Mouse (Mus musculus): ENCODE results near the gene Immp1l. TPM values are rescaled to one million over a fixed set of nuclear protein-coding genes. Genes with fewer than 3 reads are reported as not detected.

The Immp1l gene
- polyA plus RNA-seq, 1 experiment from 2014 or later = 102 TPM

GRCm38 (mm10) chr2:105953862-105954261 is 49.4 kb downstream of the Immp1l start:
- Histone ChIP-seq H3K4me1 (replicated peaks; ENCODE audit: control insufficient read depth, insufficient read depth, low read length) (no peaks in the 10 kb centered on the region), H3K9ac (ENCODE audit: low read depth, low read length) (no peak overlapping the region), H3K27ac (ENCODE audit: low read depth, low read length) (no peak overlapping the region), H3K4me2 (replicated peaks; ENCODE audit: low read depth) (no peak overlapping the region), H3K4me3 (ENCODE audit: low read depth, low read length) (no peak overlapping the region), H3K9me3 (ENCODE audit: control insufficient read depth) (no peaks in the 10 kb centered on the region), H3K36me3 (ENCODE audit: control insufficient read depth, insufficient read depth) (no peaks in the 10 kb centered on the region; the same call in 1 of the 2 replicates), H3K27me3 (replicated peaks; ENCODE audit: control insufficient read depth, insufficient read depth, low read length) (no peaks in the 10 kb centered on the region)
- no peak for ATAC-seq
- TF ChIP-seq CTCF (IDR thresholded peaks at IDR 0.05; ENCODE audit: low read depth) = no peak
- WGBS = 71% methylated on average over 4 of the region's 4 CpGs

DNA sequence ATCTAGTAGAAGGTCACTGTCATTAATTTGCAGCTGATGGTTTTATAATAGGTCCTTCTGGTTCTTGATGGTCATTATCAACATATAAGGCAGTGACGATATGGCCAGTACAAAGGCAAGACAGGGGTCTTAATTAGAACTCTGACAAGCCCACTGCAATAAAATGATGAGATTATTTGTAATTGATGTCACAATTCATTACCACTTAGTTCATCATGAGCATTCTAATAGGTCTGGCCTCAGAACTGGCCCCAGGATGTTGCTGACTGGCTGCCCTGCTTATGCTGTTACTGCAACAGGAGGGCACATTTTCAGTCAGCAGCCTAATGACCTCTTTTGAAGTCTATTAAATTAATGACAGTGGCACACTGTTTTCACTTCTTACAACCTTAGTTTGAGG is 59.0 kb downstream of the Immp1l start:
- Histone ChIP-seq H3K4me3 (ENCODE audit: low read depth, low read length) (no peak overlapping the region), H3K27me3 (replicated peaks; ENCODE audit: control insufficient read depth, insufficient read depth, low read length) (no peaks in the 10 kb centered on the region), H3K4me2 (replicated peaks; ENCODE audit: low read depth) (no peak overlapping the region), H3K9me3 (ENCODE audit: control insufficient read depth) (no peaks in the 10 kb centered on the region), H3K27ac (ENCODE audit: low read depth, low read length) (no peak overlapping the region), H3K36me3 (ENCODE audit: control insufficient read depth, insufficient read depth) (0 out of 2 replicates have a peak, but pooled peaks cover 3% of the 10 kb centered on the region), H3K4me1 (replicated peaks; ENCODE audit: control insufficient read depth, insufficient read depth, low read length) (no peaks in the 10 kb centered on the region), H3K9ac (ENCODE audit: low read depth, low read length) (no peak overlapping the region)
- WGBS = 86% methylated on average over 1 of the region's 1 CpGs
- no peak for TF ChIP-seq CTCF (IDR thresholded peaks at IDR 0.05; ENCODE audit: low read depth)
- no peak for ATAC-seq

DNA sequence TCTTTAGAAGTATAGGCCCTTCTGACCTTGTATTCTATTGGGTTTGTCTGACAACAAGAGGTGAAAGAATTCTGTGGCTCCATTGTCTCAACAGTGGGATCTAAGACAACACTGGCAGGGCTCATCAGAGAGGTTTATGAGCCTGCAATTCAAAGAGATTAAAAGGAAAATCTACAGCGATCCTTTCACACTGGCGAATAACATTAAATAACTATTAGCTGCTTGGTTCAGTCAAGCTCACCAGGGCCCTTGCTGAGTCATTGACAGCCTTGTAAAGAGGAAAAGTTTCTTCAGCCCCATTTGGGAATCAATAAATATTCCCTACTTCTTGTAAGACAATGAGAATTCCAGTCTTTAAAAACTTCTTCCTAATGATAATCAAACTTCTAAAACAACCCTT is 69.5 kb downstream of the Immp1l start:
- no peak for TF ChIP-seq CTCF (IDR thresholded peaks at IDR 0.05; ENCODE audit: low read depth)
- no peaks in the 10 kb centered on the region for H3K27me3 ChIP-seq (replicated peaks; ENCODE audit: control insufficient read depth, insufficient read depth, low read length)
- H3K9me3 ChIP-seq (ENCODE audit: control insufficient read depth) = no peaks in the 10 kb centered on the region
- no peak overlapping the region for H3K4me2 ChIP-seq (replicated peaks; ENCODE audit: low read depth)
- H3K36me3 ChIP-seq (ENCODE audit: control insufficient read depth, insufficient read depth) = peaks cover 10% of the 10 kb centered on the region
- no peak for ATAC-seq
- no peak overlapping the region for H3K9ac ChIP-seq (ENCODE audit: low read depth, low read length)
- no peaks in the 10 kb centered on the region for H3K4me1 ChIP-seq (replicated peaks; ENCODE audit: control insufficient read depth, insufficient read depth, low read length)
- no peak overlapping the region for H3K27ac ChIP-seq (ENCODE audit: low read depth, low read length)
- 24% methylated on average over 2 of the region's 2 CpGs for WGBS
- no peak overlapping the region for H3K4me3 ChIP-seq (ENCODE audit: low read depth, low read length)

GRCm38 (mm10) chr2:105978065-105978464 is 73.6 kb downstream of the Immp1l start:
- no peak for ATAC-seq
- Histone ChIP-seq H3K4me2 (replicated peaks; ENCODE audit: low read depth) (no peak overlapping the region), H3K9me3 (ENCODE audit: control insufficient read depth) (no peaks in the 10 kb centered on the region), H3K27ac (ENCODE audit: low read depth, low read length) (no peak overlapping the region), H3K4me1 (replicated peaks; ENCODE audit: control insufficient read depth, insufficient read depth, low read length) (no peaks in the 10 kb centered on the region), H3K4me3 (ENCODE audit: low read depth, low read length) (no peak overlapping the region), H3K27me3 (replicated peaks; ENCODE audit: control insufficient read depth, insufficient read depth, low read length) (no peaks in the 10 kb centered on the region), H3K9ac (ENCODE audit: low read depth, low read length) (no peak overlapping the region), H3K36me3 (ENCODE audit: control insufficient read depth, insufficient read depth) (no peaks in the 10 kb centered on the region)
- 97% methylated on average over 2 of the region's 2 CpGs for WGBS
- TF ChIP-seq CTCF (IDR thresholded peaks at IDR 0.05; ENCODE audit: low read depth) = no peak

DNA sequence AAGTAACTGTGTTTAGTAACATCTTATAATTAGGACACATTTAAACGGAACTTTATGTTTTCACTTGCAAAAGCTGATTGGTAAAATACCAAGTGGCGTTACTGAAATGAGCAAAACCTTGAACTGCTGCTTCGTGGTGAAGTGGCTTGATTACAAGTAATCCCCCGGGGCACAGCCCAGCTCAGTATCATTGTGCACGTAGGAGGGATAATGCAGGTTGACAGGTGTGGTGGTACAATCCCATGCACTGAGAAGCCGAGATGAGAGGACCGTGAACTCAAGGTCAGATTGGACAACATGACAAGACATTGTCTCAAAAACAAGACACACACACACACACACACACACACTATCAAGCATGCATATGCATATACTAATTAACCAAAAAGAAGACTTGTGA is 80.8 kb downstream of the Immp1l start:
- no peaks in the 10 kb centered on the region for H3K36me3 ChIP-seq (ENCODE audit: control insufficient read depth, insufficient read depth)
- no peak overlapping the region for H3K9ac ChIP-seq (ENCODE audit: low read depth, low read length)
- TF ChIP-seq CTCF (IDR thresholded peaks at IDR 0.05; ENCODE audit: low read depth) = no peak
- no peak for ATAC-seq
- no peaks in the 10 kb centered on the region for H3K4me1 ChIP-seq (replicated peaks; ENCODE audit: control insufficient read depth, insufficient read depth, low read length)
- no peak overlapping the region for H3K4me2 ChIP-seq (replicated peaks; ENCODE audit: low read depth)
- no peaks in the 10 kb centered on the region for H3K27me3 ChIP-seq (replicated peaks; ENCODE audit: control insufficient read depth, insufficient read depth, low read length)
- no peak overlapping the region for H3K4me3 ChIP-seq (ENCODE audit: low read depth, low read length)
- 90% methylated on average over 7 of the region's 7 CpGs for WGBS
- no peaks in the 10 kb centered on the region for H3K9me3 ChIP-seq (ENCODE audit: control insufficient read depth)
- no peak overlapping the region for H3K27ac ChIP-seq (ENCODE audit: low read depth, low read length)

GRCm38 (mm10) chr2:105987131-105987530 is 82.7 kb downstream of the Immp1l start:
- no peaks in the 10 kb centered on the region for H3K4me1 ChIP-seq (replicated peaks; ENCODE audit: control insufficient read depth, insufficient read depth, low read length)
- no peak overlapping the region for H3K9ac ChIP-seq (ENCODE audit: low read depth, low read length)
- 68% methylated on average over 1 of the region's 1 CpGs for WGBS
- no peak overlapping the region for H3K4me3 ChIP-seq (ENCODE audit: low read depth, low read length)
- ATAC-seq = no peak
- no peaks in the 10 kb centered on the region for H3K36me3 ChIP-seq (ENCODE audit: control insufficient read depth, insufficient read depth)
- no peaks in the 10 kb centered on the region for H3K9me3 ChIP-seq (ENCODE audit: control insufficient read depth)
- no peaks in the 10 kb centered on the region for H3K27me3 ChIP-seq (replicated peaks; ENCODE audit: control insufficient read depth, insufficient read depth, low read length)
- H3K27ac ChIP-seq (ENCODE audit: low read depth, low read length) = no peak overlapping the region
- no peak overlapping the region for H3K4me2 ChIP-seq (replicated peaks; ENCODE audit: low read depth)
- no peak for TF ChIP-seq CTCF (IDR thresholded peaks at IDR 0.05; ENCODE audit: low read depth)

DNA sequence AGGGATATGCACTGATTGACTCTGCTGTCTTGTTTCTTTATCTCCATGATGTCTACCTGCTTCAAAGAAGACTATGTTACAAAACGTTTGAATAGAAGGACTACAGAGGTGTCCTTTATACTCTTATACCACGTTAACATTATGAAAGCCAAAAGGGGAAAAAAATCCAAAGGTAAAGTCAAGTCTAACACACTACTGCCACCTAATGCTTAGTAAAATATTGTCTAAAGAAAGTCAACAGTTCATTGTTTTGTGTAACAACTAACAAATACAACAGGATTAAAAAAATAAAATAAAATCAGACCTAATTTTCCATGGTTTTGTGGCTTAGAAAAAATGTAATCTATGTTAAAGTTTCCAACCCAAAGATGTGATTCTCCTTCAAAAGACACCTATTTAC is 83.6 kb downstream of the Immp1l start:
- no peak for ATAC-seq
- Histone ChIP-seq H3K9me3 (ENCODE audit: control insufficient read depth) (no peaks in the 10 kb centered on the region), H3K36me3 (ENCODE audit: control insufficient read depth, insufficient read depth) (no peaks in the 10 kb centered on the region), H3K27ac (ENCODE audit: low read depth, low read length) (no peak overlapping the region), H3K27me3 (replicated peaks; ENCODE audit: control insufficient read depth, insufficient read depth, low read length) (no peaks in the 10 kb centered on the region), H3K4me2 (replicated peaks; ENCODE audit: low read depth) (no peak overlapping the region), H3K4me1 (replicated peaks; ENCODE audit: control insufficient read depth, insufficient read depth, low read length) (no peaks in the 10 kb centered on the region), H3K9ac (ENCODE audit: low read depth, low read length) (no peak overlapping the region), H3K4me3 (ENCODE audit: low read depth, low read length) (no peak overlapping the region)
- TF ChIP-seq CTCF (IDR thresholded peaks at IDR 0.05; ENCODE audit: low read depth) = peak; percentile 37; the same call in 1 of the 2 replicates
- WGBS = 22% methylated on average over 2 of the region's 2 CpGs

All from intestine, postnatal 0 days (tissue).